Mouse (Mus musculus) retina, adult 2 months (tissue): Measurements from ENCODE around the gene Mon1b.

Source experiments
- DNase-seq: peaks from one replicate; pipeline ENCODE4 v3.0.0-alpha.2; 2012; ENCODE audit warnings: low read depth, low spot score

Gene Mon1b

DNA sequence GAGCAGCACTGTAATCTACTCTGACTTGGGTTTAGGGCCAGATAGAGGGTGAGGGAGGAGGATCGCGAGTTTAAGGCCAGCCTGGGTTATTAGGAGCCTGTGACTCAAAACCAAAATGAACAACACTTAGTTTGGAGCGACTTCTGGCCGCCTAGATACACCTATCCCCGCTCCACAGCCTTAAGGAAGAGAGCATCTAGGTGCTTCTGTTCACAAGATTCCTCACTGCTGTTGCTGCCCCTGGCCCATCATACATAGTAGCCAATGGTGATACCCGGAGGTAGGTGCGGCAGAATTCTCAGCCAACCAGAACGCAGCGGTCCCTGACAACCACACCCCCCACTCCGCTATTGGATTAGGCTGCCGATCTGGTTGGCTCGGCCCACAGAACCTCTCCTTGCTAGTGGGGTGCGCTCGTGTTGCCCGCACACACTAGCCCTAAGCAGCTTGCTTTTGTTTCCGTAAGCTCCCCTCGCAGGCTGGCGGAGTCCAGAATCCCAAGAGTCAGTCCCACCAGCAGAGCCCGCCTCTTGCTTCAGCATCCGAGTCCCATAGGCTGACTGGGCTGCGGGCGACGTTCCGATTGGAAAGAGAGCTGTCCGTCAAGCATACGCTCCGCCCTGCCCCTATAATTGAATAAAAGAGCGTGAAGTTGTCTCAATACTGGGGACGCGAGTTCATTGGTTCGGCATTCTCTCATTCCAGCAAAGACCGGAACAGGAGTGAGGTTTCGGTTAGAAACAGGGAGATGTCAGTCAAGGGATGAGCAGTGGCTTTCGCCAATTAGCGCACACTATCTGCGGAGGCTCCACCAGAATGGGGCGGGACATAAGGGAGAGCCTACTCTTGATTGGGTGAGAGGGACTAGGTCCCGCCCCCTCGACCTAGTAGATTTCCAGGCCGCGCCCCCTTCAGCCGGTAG lies at the start of gene Mon1b:
Gene Mon1b (plus strand): TSS at position 918 of the 922 bp plus-strand sequence.
- DNase-seq, result peak; percentile 98

DNA sequence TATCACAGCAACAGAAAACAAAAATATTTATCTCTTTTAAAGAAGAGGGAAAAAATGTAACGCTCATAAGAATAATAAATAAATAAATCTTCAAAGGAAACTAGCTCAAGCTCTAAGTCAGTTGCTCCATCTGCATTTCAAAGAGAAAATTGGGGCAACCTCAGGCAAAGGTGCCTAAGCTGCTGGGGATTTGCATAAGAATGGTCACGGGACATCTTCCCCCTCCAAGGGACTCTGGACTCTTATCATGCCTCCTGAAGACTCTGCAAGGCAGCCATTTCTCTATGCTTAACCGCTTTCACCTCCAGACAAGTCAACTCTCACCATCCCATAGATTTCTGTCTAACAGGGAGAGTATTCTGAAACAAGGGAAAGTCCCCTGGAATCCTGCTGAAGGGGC lies 37.0 kb upstream of the Mon1b start:
- no peak for DNase-seq

DNA sequence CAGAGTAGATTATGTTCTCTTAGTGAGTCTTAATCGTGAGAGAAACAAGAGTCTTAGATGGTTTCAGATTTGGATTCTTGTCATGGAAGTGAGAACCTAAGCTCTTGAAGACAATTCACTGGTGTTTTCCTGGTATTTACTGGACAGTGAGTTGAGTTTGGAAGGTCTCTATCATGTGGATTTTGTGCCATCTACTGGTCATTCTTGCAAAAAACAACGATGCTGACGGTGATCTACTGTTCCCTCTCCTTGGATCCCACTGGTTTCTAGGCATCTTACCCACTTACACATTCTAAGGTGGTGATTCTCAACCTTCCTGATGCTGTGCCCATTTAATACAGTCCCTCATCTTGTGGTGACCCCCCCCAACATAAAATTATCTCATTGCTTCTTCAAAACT lies 2.8 kb upstream of the Mon1b start:
- peak; percentile 33 for DNase-seq

DNA sequence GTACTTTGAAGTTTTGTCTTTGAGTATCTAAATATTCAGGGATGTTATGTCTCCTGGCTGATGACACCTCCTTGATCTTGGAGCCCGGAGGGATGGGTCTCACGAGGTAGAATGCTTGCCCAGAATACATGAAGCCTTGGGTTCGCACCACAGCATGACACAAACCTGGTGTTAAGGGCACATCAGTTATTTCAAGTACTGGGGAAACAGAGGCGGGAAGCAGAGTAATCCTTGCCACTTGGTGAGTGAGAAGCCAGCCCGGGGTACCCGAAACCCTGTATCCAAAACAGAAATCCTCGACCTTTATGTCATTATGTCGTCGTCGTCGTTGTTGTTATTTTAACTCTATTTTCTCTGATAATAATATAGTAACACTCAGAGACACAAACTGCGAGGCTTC lies 1.2 kb upstream of the Mon1b start:
- no peak for DNase-seq

DNA sequence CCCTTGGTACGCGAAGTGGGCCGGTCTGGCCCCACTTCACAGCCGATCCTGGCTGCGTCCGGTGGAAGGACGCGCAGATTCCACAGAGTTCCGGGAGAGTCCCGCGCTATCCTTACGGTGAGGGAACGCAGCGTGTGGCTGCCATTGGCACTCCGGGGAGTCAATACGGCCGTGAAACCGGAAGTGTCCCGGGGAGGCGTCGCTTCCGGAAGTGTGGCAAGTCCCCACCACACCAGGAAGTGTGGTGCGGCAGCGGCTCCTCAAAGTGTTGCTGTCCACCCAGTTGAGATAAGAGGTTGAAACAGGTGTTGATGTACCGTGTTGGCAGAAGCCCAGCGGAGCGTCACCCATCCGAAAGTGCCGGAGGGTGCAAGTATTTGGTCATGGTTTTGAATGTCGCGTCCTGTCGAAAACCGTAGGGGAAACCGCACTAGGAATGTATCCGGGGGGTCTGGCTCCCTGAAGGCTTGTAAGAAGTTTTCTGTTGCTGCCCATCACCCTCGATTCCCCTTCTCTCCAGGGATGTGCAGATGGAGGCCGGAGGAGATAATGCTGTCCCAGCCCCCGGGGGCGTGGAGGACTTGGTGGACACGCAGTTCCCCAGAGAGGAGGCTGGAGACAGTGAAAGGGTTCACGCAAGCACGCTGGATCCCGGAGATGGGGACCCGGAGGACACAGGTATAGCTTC lies 349 bp downstream of the Mon1b start:
- no peak for DNase-seq

DNA sequence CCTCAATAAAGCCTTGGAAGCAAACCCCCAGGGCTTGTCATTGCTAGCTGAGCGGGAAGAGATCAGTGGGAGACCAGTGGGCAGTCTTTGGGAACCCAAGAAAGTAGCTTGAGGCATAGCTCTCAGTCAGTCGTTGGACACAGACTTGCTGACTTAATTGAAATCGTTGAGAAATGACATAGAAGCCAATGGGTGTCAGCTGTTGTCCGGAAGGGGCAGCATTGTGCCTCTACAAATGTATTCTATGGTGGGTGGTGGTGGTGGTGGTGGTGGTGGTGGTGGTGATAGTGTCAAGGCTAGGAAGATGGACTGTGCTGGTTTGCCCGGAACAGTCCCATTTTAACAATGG lies 867 bp downstream of the Mon1b start:
- no peak for DNase-seq

DNA sequence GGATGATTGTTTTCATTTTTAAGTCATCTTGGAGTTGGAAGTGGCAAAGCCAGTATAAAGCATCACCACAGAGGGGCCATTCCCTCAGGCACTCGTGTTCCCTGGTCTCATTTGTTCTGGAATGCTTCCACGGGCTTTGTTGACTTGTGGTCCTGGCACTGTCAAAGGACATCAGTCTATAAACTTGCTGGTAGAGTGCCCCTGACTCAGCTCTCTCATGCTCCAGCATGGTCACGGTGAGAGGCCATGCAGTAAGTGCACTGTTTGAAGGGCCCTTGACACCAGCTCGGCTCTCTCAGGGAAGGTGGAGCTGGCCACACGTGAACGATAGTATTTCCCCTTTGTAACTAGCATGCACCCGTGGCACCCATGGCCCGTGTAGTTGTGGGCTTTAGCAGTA lies 5.0 kb downstream of the Mon1b start:
- no peak for DNase-seq

DNA sequence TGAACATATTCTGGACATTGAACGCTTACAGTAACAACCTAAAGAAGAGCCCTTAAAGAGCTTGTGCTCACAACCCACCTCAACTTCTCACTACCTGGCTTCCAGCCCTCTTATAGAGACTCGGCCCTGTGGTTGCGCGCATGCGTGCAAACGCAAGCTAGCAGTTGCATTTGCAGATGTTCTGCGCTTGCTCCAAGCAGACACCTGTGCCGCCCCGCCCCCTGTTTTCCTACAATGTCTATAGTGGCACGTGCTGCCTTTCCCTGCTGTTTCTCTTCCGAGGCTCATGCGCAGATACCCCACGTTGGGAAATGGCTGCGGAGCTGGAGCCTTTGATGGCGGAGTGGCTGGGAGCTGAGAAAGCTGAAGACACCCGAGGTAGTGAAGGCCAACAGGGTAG lies 7.5 kb downstream of the Mon1b start, which contains the start of gene Syce1l:
Gene Syce1l (plus strand): TSS at position 288 of the 400 bp plus-strand sequence.
- DNase-seq, result no peak

DNA sequence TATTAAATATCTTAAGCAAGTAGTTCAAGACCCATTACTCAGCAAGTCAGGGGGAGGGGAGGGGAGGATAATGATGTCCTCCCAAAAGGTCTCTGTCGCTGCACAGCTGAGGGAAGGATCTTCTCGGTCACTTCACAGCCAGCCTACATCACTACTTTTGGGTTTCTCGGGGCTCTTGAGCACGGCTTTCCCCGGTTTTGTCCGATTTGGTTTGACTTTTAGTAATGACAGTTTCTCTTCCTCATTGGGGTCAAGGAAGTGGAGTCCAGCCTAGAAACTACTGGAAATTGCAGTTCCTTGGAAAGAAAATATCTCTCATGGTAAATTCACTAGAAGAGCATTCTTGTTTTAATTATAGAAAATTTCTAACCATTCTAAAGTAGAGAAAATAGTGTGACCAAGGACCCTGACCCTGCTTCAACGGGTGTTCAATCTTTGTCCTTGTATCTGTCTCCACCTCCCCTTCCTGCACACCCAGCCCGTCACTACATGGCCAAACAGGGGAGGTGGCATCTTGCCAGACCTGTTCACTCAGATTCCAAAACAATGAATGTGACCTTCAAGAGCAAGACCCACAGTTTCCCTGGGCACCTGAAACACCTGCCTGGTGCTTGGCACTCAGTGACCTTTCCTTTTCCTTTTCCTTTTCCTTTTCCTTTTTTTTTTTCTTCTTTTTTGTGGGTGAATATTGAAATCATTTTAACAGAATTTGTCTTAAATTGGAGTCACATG lies 8.3 kb downstream of the Mon1b start:
- no peak for DNase-seq

DNA sequence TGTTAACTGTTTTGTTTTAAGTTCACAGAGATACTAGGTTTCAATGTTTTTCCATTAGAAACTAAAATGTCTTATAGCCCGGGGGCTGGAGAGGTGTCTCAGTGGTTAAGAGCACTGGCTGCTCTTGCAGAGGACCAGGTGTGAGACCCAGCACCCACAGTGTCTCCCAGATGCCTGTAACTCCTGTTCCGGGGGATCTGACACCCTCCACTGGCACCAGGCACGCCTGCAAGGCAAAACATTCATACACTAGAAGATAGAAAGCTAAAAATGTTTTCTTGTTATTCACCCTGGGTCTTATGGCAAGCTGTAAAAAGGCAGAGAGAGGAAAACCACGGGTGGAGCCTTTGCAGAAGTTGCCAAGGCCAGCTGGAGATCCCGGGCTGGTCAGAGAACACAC lies 9.8 kb downstream of the Mon1b start:
- DNase-seq, result no peak

DNA sequence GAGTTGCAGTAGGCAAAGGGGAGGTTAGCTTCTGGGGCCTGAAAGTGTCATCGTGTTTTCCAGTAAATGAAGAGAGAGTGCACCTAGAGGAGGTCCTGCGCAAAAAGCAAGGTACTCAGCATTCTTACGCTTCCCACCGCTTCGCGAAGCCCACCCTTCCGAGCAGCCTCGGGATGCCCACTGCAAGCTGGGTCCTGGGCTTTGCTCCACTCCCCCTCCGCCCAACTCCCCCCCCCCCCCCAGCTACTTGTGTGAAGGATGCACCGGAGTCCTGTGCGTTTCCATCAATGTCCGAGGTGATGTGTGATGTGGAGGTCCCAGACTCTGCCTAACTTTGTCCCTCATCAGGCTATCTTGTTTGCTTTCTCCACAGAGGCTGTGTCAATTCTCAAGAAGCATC lies 17.1 kb downstream of the Mon1b start:
- DNase-seq, result no peak

DNA sequence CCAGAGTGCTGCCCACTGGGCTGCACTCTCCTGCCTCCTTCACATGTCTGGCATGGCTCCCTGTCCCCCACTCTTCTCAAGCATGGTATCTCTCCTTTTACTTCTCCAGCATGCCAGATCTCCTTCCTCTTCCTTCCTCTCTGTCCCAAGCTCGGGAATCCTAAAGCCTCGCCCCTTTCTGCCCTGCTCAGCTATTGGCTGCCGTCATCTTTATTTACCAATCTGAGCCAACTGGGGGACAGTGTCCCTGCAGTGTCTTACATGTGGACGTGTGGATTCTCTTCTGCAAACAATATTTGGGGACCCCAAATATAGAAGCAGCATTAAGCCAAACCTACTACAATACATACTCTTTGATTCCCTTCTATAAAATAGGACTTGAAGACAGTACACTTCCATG lies 17.8 kb downstream of the Mon1b start:
- no peak for DNase-seq

DNA sequence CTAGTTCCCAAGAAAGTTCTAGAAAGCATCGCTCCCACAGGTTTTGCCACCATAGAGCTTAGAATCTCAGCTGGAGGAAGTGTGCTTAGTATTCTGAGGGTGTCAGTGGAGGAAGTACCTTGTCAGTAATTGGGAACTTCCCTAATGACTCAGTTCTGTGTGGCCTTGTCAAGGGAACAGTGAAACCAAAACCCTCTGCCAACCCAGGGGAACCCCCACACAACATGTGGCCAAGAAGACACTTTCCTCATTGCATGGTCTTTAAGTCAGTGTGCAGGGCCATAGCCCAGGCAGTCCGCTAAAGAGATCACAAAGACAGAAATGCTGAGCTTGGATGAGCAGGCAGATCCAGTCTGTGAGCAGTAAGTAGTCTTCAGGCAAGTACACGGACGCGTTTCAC lies 20.8 kb downstream of the Mon1b start:
- no peak for DNase-seq

DNA sequence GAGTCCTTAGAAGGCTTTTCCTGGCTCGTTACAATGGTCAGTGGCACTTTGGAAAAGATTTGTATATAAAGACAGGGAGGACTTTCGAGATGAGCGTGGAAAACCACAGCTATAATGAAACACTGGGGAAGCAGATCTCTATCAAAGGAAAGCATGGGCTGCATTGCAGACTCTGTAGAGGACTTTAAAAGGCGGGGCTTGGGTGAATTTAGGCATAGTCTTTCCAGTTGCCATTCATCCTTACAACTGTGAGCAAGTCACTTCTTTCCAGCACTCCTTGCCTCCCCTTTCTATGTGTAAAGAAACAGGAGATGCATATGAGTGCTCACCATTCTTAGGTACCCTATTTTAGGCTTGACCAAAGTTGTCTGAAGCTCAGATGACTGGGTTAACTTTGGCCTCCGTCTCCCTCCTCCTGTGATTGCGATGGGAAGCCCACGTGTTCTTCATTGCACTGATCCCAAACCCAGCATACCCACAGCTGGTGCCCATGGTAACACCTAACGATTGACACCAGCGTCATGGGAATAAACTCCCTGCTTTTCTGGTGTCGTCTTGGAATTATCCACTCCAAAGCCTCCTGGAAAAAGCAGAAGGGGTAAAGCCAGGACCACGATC lies 21.4 kb downstream of the Mon1b start:
- no peak for DNase-seq

DNA sequence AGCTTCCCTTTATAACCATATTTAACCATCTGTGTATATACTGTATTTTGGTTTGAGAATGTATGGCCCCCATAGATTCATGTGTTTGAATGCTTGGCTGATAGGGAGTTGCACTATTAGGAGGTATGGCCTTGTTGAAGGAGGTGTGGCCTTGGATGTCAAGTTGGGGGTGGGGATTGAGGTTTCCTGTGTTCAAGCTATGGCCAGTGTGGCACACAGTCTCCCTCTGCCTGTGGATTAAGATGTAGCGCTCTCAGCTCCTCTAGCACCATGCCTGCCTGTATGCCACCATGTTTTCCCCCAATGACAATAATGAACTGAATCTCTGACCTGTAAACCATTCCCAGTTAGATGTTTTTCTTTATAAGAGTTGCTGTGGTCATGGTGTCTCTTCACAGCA lies 24.7 kb downstream of the Mon1b start:
- no peak for DNase-seq

DNA sequence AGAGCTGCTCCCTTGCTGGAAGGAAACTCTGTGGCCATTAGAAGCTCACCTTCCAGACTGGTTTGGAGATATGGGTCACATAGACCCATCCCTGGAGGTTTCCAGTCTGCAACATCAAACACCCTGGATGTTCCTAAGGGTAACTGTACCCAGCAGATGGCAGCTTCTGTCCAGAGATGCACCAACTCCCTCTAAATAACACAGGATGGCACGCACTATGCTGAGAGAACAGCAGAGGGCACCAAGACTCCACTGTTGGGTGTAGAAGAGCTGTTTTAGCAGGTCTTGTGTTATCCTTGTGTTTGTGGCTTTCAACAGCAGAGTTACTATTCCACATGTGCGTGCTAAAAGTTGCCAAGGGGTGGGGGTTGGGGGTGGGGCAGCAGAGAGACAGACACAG lies 29.2 kb downstream of the Mon1b start:
- DNase-seq, result peak; percentile 55

DNA sequence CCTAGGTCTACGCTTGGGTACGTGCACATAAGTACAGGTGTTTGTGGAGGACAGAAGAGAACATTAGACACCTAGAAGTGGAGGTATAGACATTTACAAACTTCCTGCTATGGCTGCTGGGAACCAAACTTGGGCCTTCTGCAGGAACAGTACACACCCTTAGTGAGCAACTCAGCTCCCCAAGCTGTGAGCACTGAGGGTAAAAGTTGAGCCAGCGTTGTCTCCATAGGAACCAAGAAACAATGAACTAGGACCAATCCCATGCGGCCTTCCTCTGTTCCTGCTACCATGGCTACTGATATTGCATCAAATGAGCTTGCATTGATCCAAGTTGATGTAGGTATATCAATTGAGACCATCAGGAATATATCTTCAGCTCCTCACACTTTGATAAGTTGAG lies 29.6 kb downstream of the Mon1b start:
- DNase-seq, result no peak

DNA sequence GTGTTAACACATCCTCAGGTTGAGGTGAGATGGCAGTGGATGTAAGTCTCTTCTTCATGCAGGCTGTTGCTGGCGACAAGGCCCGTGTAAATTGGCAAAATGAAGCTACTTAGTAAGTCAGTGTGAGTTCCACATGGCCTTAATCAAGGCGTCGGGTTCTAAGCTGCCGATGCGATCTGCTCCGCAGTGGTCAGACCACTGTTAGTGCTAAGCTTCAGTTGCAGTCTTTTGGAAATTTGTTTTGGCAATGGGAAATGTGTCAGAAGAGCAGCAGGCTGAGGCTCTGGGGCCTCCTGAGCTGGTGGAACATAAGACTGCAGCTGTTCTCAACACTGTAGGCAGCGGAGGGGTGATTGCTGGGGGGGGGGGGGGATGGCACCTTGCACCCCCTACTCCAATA lies 30.6 kb downstream of the Mon1b start:
- DNase-seq, result no peak

DNA sequence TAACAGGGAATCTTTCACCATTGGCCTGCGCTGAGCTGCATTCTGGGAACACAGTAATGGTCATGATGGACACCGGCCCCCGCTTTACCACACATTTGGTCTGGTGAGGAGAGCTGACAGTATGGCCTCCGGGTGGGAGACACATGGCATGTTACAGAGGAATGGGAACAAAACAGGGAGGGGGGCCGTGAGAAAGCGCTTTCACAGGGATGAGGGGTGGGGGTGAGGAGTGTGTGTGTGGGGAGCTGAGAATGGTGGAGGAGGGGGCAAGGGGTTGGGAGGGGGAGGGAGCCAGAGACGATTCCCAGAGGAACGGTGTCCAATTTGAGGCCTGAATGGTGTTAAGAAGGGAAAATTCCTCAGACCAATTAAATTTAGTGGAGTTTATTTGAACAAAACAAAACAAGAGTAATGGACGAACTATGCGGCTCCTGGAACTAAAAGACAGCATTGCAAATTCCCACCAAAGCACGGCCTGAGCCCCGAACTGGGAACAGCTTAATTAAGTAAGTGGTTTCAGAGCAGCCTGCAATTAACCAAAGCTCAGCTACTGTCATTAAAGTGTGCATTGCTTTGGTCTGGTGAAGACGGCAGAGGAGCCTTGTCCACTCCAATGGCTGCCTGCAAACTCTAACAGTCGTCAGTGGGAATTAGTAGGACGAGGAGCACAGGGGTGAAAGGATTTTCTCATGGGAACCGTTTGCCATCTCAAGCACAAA lies 31.5 kb downstream of the Mon1b start:
- no peak for DNase-seq

DNA sequence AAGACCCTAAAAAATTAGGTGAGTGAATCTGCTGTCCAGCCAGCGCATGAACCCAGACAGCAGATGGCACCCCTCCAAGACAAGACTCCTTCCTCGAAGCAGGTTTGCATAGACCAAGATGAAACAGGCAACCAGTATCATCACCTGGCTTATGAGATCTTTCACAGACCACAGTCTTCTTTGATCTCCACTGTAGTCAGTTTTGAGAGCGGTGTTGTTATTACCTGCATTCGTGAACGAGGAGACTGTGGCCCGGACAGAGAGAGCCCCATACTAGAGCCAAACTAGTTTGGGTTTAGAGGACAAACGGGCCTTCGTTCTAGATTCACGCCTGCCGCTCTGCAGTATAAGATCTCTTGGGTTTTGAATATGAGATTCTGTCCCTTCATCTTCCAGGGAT lies 34.5 kb downstream of the Mon1b start:
- DNase-seq, result no peak

DNA sequence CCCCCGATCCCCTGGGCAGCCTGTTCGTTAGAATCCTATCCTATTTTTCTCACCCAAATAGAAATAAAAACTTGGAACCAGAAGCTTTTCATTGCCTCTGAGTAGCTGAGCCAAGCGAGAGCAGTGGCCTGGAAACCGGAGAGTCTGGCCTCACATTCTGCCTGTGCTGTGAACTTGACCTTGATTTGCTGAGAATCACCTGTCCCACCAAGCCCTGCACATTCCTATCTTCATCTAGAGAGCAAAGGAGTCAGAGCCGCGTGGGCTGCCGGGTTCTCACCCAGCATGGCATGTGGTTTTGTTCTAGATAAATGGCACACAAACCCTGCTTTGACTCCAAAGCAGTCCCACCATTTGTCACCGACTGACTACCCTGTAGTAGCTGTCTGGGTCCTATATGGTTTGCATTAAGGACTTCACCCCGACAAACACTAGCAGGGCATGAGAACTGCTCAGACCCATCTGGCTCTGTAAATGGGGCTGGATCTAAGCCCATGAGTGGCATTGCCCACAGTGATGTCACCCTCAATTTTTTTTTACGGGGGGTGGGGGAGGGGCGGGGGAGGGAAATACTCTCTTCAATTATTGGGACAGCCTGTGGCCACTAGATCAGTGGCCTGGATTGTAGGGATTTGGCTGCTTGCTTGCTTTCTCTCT lies 37.3 kb downstream of the Mon1b start:
- DNase-seq, result no peak
